Mouse (Mus musculus) stomach, postnatal 0 days (tissue): Measurements from ENCODE around the gene Slc52a3.

Experiments used
- CTCF ChIP-seq: IDR thresholded peaks from 2 replicates; pipeline ENCODE4 v1.5.1; 2016; ENCODE audit warnings: antibody characterized with exemption, low read depth, mild to moderate bottlenecking, moderate library complexity
- EP300 ChIP-seq: optimal IDR thresholded peaks from 2 replicates; pipeline ENCODE3; 2016; ENCODE audit warnings: antibody characterized with exemption

DNA sequence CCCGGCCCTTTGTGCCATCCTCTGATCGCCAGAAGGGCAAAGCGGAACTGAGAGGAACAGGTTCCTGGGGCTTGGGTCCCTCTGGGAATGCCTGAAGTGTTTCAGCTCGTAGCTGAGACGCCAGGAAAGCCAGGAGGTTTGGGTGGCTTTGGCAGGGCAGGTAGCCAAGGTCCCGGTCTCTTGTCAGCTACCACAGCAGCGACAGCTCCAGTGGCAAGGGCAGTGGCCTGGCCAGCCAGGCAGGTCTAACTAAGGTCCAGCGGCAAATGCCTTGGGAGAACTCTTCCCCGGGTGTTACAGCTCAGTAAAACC, 60.9 kb downstream of the Slc52a3 start:
- no peak for TF ChIP-seq CTCF
- no peak for TF ChIP-seq EP300
